Mouse (Mus musculus): ENCODE measurements around the gene Fbxo34. TPM values are rescaled to one million over a fixed set of nuclear protein-coding genes. Genes with fewer than 3 reads are reported as not detected.

Fbxo34 gene
- total and polyA plus RNA-seq, 2 experiments = 9.7 to 12.7 TPM

- peak overlapping the region; percentile 82 for H3K27ac ChIP-seq (replicated peaks; ENCODE audit: insufficient read depth, low read depth, low read length)
- 11% methylated on average over 10 of the region's 10 CpGs for WGBS
Measured at GRCm38 (mm10) chr14:47489310-47490097, 39.3 kb downstream of the Fbxo34 start.

GRCm38 (mm10) chr14:47490732-47491131 lies 40.5 kb downstream of the Fbxo34 start:
- WGBS = 100% methylated on average over 2 of the region's 2 CpGs
- Histone ChIP-seq H3K9ac (ENCODE audit: low read depth, low read length) (no peak overlapping the region), H3K27me3 (ENCODE audit: control insufficient read depth, insufficient read depth, low read length) (no peaks in the 10 kb centered on the region), H3K4me3 (ENCODE audit: insufficient read depth, low read depth, low read length) (no peak overlapping the region), H3K27ac (replicated peaks; ENCODE audit: insufficient read depth, low read depth, low read length) (no peak overlapping the region), H3K79me2 (ENCODE audit: control insufficient read depth, insufficient read depth, low read length) (peaks cover 29% of the 10 kb centered on the region), H3K36me3 (ENCODE audit: control insufficient read depth, insufficient read depth, low read length) (no peaks in the 10 kb centered on the region), H3K4me1 (ENCODE audit: control insufficient read depth, insufficient read depth, low read length) (peaks cover 22% of the 10 kb centered on the region)
- TF ChIP-seq POLR2A (IDR thresholded peaks at IDR 0.05; ENCODE audit: extremely low read depth, insufficient read depth, low read length) = no peak
- no peak for TF ChIP-seq CTCF (IDR thresholded peaks at IDR 0.05; ENCODE audit: low read depth, low read length)
- no peak for DNase-seq (ENCODE audit: extremely low read depth, low read depth, low spot score)

More at GRCm38 (mm10) chr14:47489310-47490097, 39.3 kb downstream of the Fbxo34 start:
- DNase-seq (ENCODE audit: extremely low read depth, low read depth, low spot score) = peak; percentile 69
- Histone ChIP-seq H3K4me3 (ENCODE audit: insufficient read depth, low read depth, low read length) (no peak overlapping the region), H3K79me2 (ENCODE audit: control insufficient read depth, insufficient read depth, low read length) (peaks cover 27% of the 10 kb centered on the region), H3K36me3 (ENCODE audit: control insufficient read depth, insufficient read depth, low read length) (no peaks in the 10 kb centered on the region), H3K9ac (ENCODE audit: low read depth, low read length) (peak overlapping the region; percentile 2; the same call in 1 of the 2 replicates), H3K27me3 (ENCODE audit: control insufficient read depth, insufficient read depth, low read length) (no peaks in the 10 kb centered on the region), H3K4me1 (ENCODE audit: control insufficient read depth, insufficient read depth, low read length) (peaks cover 25% of the 10 kb centered on the region)
- TF ChIP-seq POLR2A (IDR thresholded peaks at IDR 0.05; ENCODE audit: extremely low read depth, insufficient read depth, low read length) = no peak
- TF ChIP-seq CTCF (IDR thresholded peaks at IDR 0.05; ENCODE audit: low read depth, low read length) = no peak

- peaks cover 33% of the 10 kb centered on the region for H3K79me2 ChIP-seq (ENCODE audit: control insufficient read depth, insufficient read depth, low read length)
- no peaks in the 10 kb centered on the region for H3K36me3 ChIP-seq (ENCODE audit: control insufficient read depth, insufficient read depth, low read length)
- 46% methylated on average over 2 of the region's 2 CpGs for WGBS
- H3K9ac ChIP-seq (ENCODE audit: low read depth, low read length) = no peak overlapping the region
- H3K4me1 ChIP-seq (ENCODE audit: control insufficient read depth, insufficient read depth, low read length) = peaks cover 19% of the 10 kb centered on the region
- no peak overlapping the region for H3K4me3 ChIP-seq (ENCODE audit: insufficient read depth, low read depth, low read length)
- no peaks in the 10 kb centered on the region for H3K27me3 ChIP-seq (ENCODE audit: control insufficient read depth, insufficient read depth, low read length)
- DNase-seq (ENCODE audit: extremely low read depth, low read depth, low spot score) = no peak
- H3K27ac ChIP-seq (replicated peaks; ENCODE audit: insufficient read depth, low read depth, low read length) = no peak overlapping the region
- TF ChIP-seq POLR2A (IDR thresholded peaks at IDR 0.05; ENCODE audit: extremely low read depth, insufficient read depth, low read length) = no peak
- no peak for TF ChIP-seq CTCF (IDR thresholded peaks at IDR 0.05; ENCODE audit: low read depth, low read length)
Measured at GRCm38 (mm10) chr14:47493592-47494361, 43.6 kb downstream of the Fbxo34 start.

- Histone ChIP-seq H3K27ac (replicated peaks; ENCODE audit: insufficient read depth, low read depth, low read length) (no peak overlapping the region), H3K79me2 (ENCODE audit: control insufficient read depth, insufficient read depth, low read length) (peaks cover 39% of the 10 kb centered on the region), H3K27me3 (ENCODE audit: control insufficient read depth, insufficient read depth, low read length) (no peaks in the 10 kb centered on the region), H3K4me3 (ENCODE audit: insufficient read depth, low read depth, low read length) (no peak overlapping the region), H3K4me1 (ENCODE audit: control insufficient read depth, insufficient read depth, low read length) (peaks cover 11% of the 10 kb centered on the region), H3K36me3 (ENCODE audit: control insufficient read depth, insufficient read depth, low read length) (no peaks in the 10 kb centered on the region), H3K9ac (ENCODE audit: low read depth, low read length) (no peak overlapping the region)
- no peak for TF ChIP-seq POLR2A (IDR thresholded peaks at IDR 0.05; ENCODE audit: extremely low read depth, insufficient read depth, low read length)
- TF ChIP-seq CTCF (IDR thresholded peaks at IDR 0.05; ENCODE audit: low read depth, low read length) = no peak
- DNase-seq (ENCODE audit: extremely low read depth, low read depth, low spot score) = no peak
- WGBS = 78% methylated on average over 3 of the region's 3 CpGs
Measured at GRCm38 (mm10) chr14:47495951-47496350, 45.7 kb downstream of the Fbxo34 start.

GRCm38 (mm10) chr14:47497166-47497565 lies 46.9 kb downstream of the Fbxo34 start:
- Histone ChIP-seq H3K27me3 (ENCODE audit: control insufficient read depth, insufficient read depth, low read length) (no peaks in the 10 kb centered on the region), H3K9ac (ENCODE audit: low read depth, low read length) (no peak overlapping the region), H3K4me3 (ENCODE audit: insufficient read depth, low read depth, low read length) (no peak overlapping the region), H3K36me3 (ENCODE audit: control insufficient read depth, insufficient read depth, low read length) (no peaks in the 10 kb centered on the region), H3K79me2 (ENCODE audit: control insufficient read depth, insufficient read depth, low read length) (peaks cover 41% of the 10 kb centered on the region), H3K4me1 (ENCODE audit: control insufficient read depth, insufficient read depth, low read length) (peaks cover 11% of the 10 kb centered on the region), H3K27ac (replicated peaks; ENCODE audit: insufficient read depth, low read depth, low read length) (no peak overlapping the region)
- 43% methylated on average over 3 of the region's 3 CpGs for WGBS
- no peak for TF ChIP-seq POLR2A (IDR thresholded peaks at IDR 0.05; ENCODE audit: extremely low read depth, insufficient read depth, low read length)
- TF ChIP-seq CTCF (IDR thresholded peaks at IDR 0.05; ENCODE audit: low read depth, low read length) = no peak
- peak; percentile 91 for DNase-seq (ENCODE audit: extremely low read depth, low read depth, low spot score)
